Mouse (Mus musculus) testis, adult 2 months (tissue): ENCODE measurements at regions not wholly inside any gene's neighbourhood (a gene's known extent, or its start where the extent isn't known, plus 50 kb on each side); places are given as distances from the start of the nearest gene placed in this dataset.

ENCODE experiments used
- H3K27ac ChIP-seq: fragments of 200-500 bp; 2 replicates; pipeline ENCODE4 v1.5.1; 2012; ENCODE audit warnings: low read depth, low read length; ENCODE audit not compliant: control insufficient read depth, insufficient read depth
- H3K27me3 ChIP-seq: fragments of 200-500 bp; 2 replicates; pipeline ENCODE4 v1.6.1; 2012; ENCODE audit warnings: mild to moderate bottlenecking, low read length, moderate library complexity; ENCODE audit not compliant: control insufficient read depth, insufficient read depth
- H3K36me3 ChIP-seq: fragments of 200-500 bp; 2 replicates; pipeline ENCODE4 v1.6.1; 2012; ENCODE audit warnings: mild to moderate bottlenecking, low read length; ENCODE audit not compliant: control insufficient read depth, insufficient read depth
- H3K4me1 ChIP-seq: fragments of 200-500 bp; 2 replicates; pipeline ENCODE4 v1.6.1; 2012; ENCODE audit warnings: low read length; ENCODE audit not compliant: control insufficient read depth, insufficient read depth
- H3K4me3 ChIP-seq: fragments of 200-500 bp; 2 replicates; pipeline ENCODE4 v1.5.1; 2012; ENCODE audit warnings: low read depth, mild to moderate bottlenecking, low read length, moderate library complexity, mixed read lengths; ENCODE audit not compliant: control insufficient read depth
- CTCF ChIP-seq: fragments of 200-500 bp; IDR thresholded peaks from 2 replicates; pipeline ENCODE4 v1.5.1; 2012; ENCODE audit warnings: low read depth, mild to moderate bottlenecking, inconsistent platforms, low read length, moderate library complexity; ENCODE audit not compliant: control insufficient read depth, insufficient read depth, insufficient replicate concordance
- POLR2A ChIP-seq: fragments of 200-500 bp; IDR thresholded peaks from 2 replicates; pipeline ENCODE4 v1.6.1; 2012; ENCODE audit warnings: low read depth, mild to moderate bottlenecking, inconsistent platforms, low read length, moderate library complexity; ENCODE audit not compliant: control insufficient read depth

GRCm38 (mm10) chr2:134419581-134419980 lies 134.6 kb downstream of the Hao1 start:
- Histone ChIP-seq H3K4me3 (no peak overlapping the region), H3K36me3 (no peaks in the 10 kb centered on the region), H3K4me1 (no peaks in the 10 kb centered on the region), H3K27ac (no peak overlapping the region), H3K27me3 (no peaks in the 10 kb centered on the region)
- TF ChIP-seq CTCF (no peak), POLR2A (no peak)

DNA sequence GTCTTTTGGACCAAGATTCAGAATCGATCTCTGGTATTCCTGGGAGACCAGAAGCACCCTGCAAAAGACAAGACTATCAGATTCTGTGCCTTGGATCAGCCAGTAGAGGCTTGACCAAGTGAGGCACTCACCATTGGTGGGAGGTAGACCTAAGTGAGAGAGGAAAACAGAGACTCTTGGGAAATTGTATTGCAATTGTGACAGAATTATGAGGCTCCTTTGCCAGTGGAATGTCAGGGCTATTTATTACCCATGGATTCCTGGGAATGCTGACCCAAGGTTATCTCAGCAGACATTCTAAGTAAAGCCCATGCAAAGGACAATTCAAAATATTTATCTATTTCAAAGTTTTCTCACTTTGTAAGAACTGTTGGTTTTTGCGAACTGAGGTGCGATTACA lies 154.6 kb downstream of the Hao1 start:
- no peaks in the 10 kb centered on the region for H3K4me1 ChIP-seq
- TF ChIP-seq CTCF (no peak), POLR2A (no peak)
- H3K27me3 ChIP-seq, result no peaks in the 10 kb centered on the region
- no peaks in the 10 kb centered on the region for H3K36me3 ChIP-seq
- H3K27ac ChIP-seq, result no peak overlapping the region
- H3K4me3 ChIP-seq, result peak overlapping the region; percentile 30; the same call in 1 of the 2 replicates

- Histone ChIP-seq H3K27me3 (no peaks in the 10 kb centered on the region), H3K4me1 (no peaks in the 10 kb centered on the region), H3K36me3 (no peaks in the 10 kb centered on the region), H3K27ac (no peak overlapping the region), H3K4me3 (no peak overlapping the region)
- TF ChIP-seq POLR2A (no peak), CTCF (no peak)
Observed at GRCm38 (mm10) chr2:134393421-134393820, 160.7 kb downstream of the Hao1 start.

- Histone ChIP-seq H3K36me3 (no peaks in the 10 kb centered on the region), H3K4me1 (no peaks in the 10 kb centered on the region), H3K27ac (no peak overlapping the region), H3K27me3 (no peaks in the 10 kb centered on the region), H3K4me3 (no peak overlapping the region)
- TF ChIP-seq POLR2A, result no peak
- TF ChIP-seq CTCF, result no peak
Observed at GRCm38 (mm10) chr2:134375116-134375515, 179.1 kb downstream of the Hao1 start.

DNA sequence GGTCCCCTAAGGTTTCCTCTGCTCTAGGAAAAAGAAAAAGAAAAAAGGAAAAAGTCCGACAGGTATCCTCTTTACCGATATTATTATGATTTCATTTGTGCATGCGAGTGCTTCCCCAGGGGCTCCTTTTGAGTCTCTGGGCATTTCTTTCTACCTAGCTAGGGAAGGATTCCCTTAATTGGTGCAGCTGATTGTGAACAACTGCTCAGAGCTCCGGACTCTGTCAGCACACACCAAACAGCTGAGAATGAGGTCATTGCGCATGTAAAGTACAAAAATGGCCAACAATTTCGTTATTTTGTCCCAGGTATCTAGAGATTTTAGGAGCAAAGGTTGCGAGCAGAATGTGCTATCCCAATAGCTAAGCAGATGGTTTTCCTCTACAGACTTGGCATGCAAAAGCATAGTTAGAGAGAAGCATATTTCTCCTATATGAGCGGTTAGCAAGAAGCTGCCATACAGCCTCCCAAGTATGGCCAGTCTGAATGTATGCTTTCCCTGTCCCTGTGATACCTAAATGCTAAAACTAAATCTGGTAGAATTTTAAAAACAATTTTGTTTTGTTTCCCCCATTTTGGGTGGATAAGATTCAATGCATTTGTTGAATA lies 203.2 kb downstream of the Hao1 start:
- TF ChIP-seq CTCF (no peak), POLR2A (no peak)

DNA sequence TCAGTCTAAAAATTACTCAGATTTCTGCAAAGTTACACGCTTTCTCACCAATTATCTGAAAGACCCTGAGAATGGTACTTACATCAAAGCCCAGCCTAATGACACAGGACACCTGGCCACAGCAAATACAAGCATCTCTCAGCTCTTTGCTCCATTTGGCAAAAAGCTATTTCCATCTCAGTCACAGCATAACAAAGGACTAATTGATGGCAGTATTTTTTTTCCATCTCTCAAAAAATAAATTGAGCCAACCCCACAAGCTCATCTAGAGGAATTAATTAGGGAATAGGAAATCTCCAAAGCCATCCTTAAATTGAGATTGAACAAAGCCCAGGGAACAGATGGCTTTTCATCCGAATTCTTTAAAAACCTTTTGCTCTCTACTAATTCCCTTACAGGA lies 203.7 kb downstream of the Hao1 start:
- Histone ChIP-seq H3K27ac (no peak overlapping the region), H3K27me3 (no peaks in the 10 kb centered on the region), H3K4me1 (no peaks in the 10 kb centered on the region), H3K4me3 (no peak overlapping the region), H3K36me3 (no peaks in the 10 kb centered on the region)
- TF ChIP-seq CTCF (no peak), POLR2A (no peak)

More for the DNA sequence above, 203.2 kb downstream of the Hao1 start:
- Histone ChIP-seq H3K27ac (no peak overlapping the region), H3K4me3 (no peak overlapping the region), H3K27me3 (no peaks in the 10 kb centered on the region), H3K36me3 (no peaks in the 10 kb centered on the region), H3K4me1 (no peaks in the 10 kb centered on the region)

- H3K27ac ChIP-seq, result no peak overlapping the region
- no peaks in the 10 kb centered on the region for H3K4me1 ChIP-seq
- no peaks in the 10 kb centered on the region for H3K36me3 ChIP-seq
- no peak overlapping the region for H3K4me3 ChIP-seq
- H3K27me3 ChIP-seq, result no peaks in the 10 kb centered on the region
- TF ChIP-seq CTCF (no peak), POLR2A (no peak)
Observed at GRCm38 (mm10) chr2:134342515-134343140, 211.5 kb downstream of the Hao1 start.

- Histone ChIP-seq H3K4me3 (no peak overlapping the region), H3K36me3 (no peaks in the 10 kb centered on the region), H3K4me1 (no peaks in the 10 kb centered on the region), H3K27me3 (no peaks in the 10 kb centered on the region), H3K27ac (no peak overlapping the region)
- TF ChIP-seq POLR2A (no peak), CTCF (no peak)
Observed at GRCm38 (mm10) chr2:134308092-134308491, 246.1 kb downstream of the Hao1 start.
